Mouse (Mus musculus) liver (tissue): Measurements from ENCODE around the gene E2f3.

ENCODE experiments used
- DNase-seq: peaks from one replicate; pipeline ENCODE4 v3.0.0-alpha.2; 2020; ENCODE audit warnings: mixed read lengths

E2f3 gene

DNA sequence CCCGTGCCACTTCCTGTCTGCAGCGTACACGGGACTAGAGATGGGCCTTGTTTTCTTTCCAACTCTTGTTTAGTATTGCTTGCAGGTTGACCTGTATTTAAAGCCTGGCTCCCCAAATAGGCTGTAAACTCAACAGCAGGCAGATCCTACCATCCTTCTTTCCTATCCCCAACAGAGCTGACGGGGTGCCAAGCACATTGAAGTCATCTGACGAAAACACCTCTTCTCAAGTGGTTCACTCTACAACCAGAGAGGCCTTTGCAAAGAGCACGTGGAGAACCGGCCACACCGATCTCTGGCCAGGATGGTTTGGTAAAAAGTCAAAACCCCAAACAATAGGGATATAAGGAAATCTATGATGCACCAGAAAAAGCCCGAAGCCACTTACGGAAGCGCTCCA lies 8.5 kb downstream of the E2f3 start:
- DNase-seq, result no peak

DNA sequence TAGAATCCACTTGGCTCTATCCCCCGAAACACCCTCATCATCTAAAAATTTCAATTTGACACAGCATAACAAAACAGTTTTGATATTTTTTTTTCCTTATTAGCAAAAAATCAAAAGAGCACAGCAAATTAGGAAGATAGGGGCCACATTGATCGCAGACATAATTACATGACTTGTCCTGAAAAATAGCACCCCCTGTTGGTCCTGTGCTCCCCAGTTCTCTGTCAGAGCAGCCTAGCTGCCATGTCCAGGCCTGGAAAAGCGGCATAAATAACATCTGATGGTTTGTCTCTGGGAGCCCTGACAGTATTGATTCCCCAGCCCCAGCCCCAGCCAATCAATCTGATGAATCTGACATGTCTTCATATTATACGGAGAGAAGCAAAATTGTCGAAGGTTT lies 11.8 kb downstream of the E2f3 start:
- DNase-seq, result no peak

DNA sequence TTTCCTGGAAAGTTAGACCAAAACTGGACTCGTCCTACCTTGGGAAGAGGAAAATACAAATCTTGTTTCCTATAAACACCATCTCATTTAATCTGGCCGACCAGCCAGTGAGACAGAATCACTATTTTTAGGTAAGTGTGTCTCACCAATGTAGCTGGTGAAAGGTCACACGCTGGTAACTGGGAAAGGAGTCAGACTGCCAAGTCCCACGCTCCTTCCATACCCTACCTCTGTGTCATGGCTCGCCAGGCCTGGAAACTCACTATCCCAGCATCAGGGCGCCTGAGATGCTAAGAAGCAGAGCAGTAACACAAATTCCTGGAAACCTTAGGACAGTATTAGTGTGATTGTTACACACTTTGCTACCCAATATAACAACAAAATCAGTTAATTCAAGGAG lies 12.3 kb downstream of the E2f3 start:
- DNase-seq, result no peak

DNA sequence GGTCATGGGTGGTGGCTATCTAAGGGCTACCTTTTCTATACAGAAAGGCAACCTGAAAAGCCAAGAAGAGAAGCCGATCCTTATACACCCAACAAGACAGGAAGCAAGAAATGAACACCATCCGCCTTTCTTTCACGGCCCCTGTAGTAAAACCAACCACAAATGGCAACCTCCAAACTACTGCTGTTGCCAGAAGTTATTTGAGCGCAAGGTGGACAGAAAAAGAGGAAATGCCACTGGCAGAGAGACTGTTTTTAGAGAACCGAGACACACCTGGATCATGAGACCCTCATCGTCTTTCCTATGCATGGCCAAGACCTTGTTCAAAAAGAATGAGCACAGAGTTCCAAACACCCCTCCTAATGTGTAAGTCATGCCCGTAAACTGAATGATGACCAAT lies 15.5 kb downstream of the E2f3 start:
- DNase-seq, result no peak

DNA sequence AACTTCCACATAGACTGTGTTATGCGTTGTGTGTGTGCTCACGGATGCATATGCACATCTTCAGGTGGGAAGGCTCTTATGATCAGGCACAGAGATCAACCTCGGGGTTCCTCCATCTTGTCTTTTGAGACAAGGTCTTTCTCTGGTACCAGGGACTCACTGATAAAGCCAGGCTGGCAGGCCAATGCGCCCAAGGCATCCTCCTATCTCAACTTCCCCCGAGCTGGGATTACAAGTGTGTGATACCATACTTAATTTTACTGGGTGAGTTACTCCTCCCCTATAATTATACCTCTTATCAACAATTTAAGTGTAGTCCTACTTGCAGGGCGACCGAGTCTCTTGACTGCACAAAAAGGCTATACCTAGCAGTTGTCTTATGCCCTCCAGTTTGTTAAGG lies 17.2 kb downstream of the E2f3 start:
- peak; percentile 32 for DNase-seq

DNA sequence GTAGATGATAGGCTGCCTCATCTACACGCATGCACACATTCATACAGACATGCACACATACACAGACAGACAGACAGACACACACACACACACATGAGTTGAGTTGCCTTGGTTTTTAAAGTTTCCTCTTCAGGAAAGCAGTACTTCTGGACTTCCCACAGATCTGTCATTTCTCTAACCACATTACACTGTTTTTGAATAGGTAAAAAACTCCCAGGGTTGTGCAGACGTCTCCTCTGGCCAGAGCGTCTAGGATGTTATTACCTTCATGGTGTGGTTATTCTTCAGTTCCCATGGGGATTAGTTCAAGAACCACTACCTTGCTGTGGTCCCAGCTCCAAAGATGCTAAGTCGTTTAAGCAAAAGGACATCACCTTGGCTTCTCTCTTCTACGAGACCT lies 18.5 kb downstream of the E2f3 start:
- DNase-seq, result no peak

DNA sequence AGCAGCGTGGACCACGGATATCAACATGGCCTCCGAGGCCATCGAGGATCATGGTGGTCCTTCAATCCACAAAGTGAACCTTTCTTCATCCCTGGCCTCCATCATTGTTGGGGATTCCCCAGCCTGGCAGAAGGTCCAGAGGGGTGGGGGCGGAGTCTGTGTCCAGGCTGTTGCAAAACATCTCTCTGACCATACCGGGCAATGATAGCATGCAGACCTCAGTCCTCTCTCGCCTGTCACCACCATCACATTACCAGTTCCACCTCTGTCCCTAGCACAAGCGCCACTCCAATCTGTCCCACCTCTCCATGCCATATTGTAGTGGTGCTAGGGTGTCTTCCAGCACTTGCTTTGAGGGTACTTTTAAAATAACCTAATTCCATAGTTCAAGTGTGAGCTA lies 18.9 kb downstream of the E2f3 start:
- DNase-seq, result peak; percentile 19

DNA sequence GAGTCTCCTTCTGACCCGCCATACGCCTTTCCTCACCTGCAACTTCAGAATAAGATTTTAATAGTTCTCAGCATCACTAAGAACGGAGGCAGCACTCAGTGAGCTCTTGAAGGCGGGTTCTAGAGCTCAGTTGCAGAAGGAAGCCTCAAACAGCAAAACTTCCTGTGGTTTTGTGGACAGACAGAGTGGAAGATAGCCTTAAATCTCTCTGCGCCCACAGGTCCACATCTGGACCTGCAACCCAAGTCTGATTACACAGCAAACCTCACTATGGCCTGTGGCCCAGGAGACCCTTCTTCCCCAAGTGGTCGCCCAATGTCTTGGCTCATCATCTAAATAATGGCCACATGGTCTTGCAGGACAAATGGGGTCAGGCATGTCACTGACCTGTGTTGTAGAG lies 21.8 kb downstream of the E2f3 start:
- DNase-seq, result no peak

DNA sequence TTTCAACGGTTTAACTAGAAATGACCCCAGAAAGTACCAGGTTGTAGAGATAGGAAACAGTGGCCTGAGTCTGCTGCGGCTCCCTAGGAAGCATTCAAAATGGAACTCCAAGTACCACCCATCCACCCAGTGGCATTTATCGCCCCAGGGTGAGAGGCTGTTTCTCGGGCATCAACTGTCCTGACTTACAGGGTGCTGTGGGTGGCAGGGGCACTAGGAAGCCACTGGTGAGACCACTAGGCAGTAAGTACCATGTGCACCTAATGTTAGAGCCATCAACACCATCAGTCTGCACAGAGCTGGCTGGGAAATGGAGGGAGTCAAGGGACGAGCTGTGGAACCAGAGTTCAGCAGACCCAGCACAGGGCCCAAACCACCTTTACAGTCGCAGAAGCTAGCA lies 25.4 kb downstream of the E2f3 start:
- DNase-seq, result no peak

DNA sequence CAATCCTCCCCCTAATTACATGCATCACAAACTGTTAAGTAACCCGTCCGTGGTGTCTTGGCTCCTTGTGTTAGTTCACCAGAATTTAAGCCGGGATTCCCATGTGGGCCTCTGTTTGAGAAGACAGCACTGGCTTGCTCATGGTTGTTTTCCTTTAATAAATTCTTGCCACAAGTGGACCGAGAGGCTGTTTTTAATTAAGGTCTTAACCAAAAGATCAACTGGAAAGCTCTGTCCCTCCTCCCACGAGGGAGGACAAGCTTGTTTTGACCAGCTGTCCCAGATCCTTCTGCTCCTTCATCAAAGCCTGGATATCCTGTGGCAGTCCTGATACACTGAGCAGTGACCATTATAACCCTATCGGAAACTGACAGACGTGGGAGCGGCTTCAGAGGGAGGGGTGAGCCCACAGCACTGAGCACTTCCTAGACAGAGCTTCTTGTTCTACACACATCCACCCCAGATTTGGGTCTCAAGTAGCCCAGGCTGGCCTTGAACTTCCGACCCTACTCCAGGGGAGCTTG lies 28.1 kb downstream of the E2f3 start:
- DNase-seq, result peak; percentile 14

DNA sequence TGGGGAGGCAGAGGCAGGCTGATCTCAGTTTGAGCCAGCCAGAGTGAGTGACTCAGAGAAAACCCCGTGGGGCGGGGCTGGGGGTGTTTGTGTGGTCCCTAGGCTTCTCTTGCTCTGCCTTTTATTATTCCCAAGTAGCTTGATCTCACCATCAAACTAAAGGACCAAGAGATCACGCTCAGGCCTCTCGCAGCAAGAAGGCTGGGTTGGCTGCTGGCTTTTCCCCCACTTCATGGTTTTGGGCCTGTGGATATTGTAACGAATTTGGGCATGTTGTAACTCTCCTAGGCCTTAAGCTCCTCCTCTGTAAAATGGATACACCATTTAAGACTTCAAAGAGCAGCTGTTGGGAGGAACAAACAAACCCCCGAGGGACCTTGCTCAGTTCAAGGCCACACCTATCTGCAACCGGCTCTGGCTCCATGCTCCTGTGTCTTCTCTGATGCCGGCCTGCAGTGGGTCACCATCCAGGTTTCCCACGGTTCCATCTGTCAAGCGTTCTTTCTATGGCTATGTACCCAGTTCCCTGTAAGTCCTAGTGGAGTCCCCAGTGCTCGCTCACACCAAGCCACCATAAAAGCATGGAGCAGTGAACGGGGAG lies 28.9 kb downstream of the E2f3 start:
- DNase-seq, result no peak

DNA sequence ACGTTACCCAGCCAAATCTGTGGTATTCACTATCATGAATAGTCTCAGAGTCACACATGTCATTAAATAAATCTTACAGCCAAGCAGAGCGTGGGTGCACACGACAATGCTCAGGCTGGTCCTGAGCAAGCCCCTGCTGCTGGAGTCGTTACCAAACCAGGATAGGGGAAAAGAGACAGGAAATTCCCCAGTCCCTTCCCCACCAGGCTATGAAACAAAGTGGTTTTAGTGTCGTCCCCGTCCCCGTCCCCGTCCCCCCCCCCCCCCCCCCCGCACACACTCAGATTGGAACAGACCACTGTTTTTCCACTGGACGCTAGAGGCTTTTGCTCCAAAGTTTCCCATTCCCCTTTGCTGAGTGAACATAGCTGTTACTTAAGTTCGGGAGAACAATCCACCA lies 30.6 kb downstream of the E2f3 start:
- DNase-seq, result no peak

DNA sequence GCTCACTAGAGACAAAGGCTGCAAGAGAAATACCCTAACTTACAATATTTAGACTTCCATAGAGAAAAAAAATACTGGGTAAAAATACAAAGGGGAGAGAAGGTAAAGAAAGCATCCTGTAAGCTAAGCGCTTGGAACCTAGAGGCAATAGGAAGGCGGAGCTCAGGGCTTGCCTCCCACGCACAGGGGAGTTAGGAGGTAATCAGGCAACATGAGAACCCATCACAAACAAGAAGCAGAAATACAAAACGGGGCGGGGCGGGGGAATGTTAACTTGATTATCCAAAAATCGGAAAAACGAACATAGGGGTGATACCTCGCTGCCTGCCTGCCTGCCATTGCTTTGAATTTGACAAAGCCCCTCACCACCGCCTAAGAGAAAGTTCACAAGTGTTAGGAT lies 31.1 kb downstream of the E2f3 start:
- DNase-seq, result no peak

DNA sequence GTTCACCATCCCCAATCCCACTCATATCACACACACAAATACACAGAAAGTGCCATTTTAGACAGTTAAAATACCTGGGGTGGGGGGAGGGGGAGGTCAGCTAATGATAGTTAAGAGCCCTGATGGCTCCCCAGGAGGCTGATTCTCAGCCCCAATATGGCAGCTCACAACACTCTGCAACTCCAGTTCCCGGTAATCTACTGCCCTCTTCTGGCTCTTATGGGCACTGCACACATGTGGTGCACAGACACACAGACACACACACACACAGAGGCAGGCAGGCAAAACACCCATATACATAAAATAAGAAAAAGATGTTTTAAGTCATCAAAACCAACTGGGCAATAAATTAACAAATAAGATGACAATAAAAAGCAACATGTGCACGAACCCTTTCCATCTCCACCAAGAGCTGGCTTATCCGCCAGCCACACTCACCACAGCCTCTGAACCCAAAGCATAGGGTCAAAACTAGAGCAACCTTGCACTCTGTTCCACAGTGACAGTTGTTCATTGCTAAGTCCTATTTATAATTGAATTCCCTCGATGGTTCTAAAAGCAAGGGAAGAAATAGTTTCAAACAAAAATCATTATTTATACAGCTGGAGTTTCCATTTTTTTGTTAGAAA lies 32.3 kb downstream of the E2f3 start:
- DNase-seq, result no peak

DNA sequence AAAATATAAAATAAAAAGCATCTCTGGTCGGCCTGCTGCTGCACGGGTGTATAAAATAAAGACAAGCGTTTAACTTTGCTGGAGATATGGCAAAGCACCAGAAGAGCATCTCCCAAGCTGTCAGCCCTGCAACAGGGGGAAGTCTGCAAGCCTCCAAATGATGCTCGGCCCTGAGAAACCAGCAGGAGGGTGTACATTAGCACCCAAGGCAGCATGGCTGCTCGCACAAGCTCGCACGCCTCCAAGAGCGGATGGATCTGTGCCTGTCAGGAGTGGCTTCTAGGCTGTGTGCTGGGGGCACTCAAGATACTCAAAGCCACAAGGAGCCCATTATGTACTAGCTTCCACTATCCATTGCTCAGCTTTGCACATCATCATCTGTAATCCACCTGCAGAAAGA lies 39.8 kb downstream of the E2f3 start:
- no peak for DNase-seq

DNA sequence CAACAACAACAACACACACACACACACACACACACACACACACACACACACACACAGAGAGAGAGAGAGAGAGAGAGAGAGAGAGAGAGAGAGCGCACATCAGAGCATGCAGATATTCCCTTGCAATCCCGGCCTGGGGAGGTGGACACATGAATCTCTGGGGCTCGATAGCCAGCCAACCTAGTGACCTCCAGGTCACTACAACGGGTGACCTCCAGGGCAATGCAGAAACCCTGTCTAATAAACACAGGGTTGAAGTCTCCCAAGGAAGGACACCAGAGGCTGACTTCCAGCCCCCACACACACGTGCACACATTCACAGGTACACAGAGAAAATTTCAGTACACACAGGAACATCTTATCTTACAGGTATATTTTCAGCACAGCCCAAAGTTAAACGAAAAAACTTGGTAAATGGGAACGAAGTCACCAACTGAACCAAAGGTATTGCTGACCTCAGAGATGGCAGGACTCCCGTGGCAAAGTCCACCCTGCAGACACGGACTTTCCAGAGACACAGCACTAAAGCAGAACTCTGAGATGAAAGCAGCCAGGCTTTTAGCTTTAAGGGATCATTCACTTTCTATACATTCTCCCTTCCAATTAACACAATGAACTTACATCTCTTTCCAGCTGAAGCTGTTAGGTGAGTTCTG lies 40.8 kb downstream of the E2f3 start:
- DNase-seq, result no peak

DNA sequence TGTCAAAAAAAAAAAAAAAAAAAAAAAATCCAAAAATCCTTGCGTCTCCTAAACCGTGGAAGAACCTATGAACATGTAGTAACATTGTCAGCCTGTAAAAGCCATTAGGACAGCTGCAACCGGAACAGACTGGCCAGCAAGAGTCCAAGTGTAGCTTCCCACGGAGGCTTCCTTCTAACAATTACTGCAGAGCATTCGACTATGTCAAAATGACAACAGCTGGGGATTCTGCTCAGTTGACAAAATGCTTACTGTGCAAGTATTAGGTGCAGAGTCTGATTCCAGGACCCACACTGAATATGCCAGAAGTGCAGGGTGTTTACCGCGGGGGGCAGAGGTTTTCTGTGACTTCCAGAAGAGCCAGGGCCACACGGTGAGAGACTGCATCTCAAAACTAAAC lies 41.4 kb downstream of the E2f3 start:
- no peak for DNase-seq

DNA sequence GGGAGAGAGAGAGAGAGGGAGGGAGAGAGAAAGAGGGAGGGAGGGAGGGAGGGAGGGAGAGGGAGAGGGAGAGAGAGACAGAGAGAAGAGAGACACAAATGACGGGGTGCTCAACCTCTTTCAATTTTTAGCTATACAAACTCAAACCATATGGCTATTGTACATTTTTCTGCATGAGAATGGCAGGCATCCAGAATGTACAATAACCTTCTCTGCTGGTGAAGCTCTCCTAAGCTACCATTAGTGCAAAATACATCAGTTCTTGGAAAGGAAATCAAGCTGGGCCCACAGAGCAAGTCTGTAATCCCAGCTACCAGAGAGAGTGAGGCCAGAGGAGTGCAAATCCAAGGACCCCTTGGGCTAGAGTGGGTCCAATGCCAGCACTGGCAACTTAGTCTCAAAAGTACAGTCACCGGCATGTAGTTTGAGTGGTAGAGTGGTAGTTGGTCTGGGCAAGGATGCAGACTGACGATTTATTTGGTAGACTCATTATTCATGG lies 42.3 kb downstream of the E2f3 start:
- no peak for DNase-seq

DNA sequence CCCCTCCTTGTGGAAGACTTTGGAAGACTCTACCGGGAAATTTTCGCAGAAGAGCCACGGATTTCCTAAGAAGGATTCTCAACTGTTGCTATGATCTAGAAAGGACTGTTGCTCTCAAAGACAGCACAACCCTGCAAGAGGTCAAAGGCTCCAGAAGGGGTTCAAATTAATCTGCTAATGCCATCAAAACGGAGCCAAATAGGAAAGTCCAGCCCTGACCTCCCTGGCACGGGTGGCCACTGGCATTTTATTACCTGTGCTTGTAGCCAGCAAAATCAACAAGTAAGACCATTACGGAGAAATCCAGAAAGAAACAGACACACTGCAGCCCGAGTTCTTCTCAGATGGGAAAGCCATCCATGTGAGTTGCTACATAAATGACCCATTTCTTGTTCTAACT lies 45.8 kb downstream of the E2f3 start:
- DNase-seq, result no peak

DNA sequence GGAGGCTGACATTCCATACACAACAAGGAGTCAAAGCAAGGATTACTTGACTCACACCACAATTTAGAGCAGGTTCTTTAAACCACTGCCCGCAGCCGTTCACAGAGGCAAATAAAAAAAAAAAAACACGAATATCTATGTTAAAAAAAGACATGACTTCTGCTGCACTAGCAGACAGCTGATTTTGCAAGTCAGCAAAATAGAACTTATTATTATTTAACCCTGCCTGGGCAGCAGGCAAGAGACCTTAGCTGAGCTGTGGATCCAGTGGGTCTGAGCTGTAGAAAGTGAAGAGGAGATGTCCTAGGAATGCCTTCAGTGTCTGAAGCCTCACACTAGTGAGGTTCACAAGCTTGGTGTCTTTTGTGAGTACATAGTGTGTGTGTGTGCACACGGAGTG lies 46.5 kb downstream of the E2f3 start:
- DNase-seq, result no peak

DNA sequence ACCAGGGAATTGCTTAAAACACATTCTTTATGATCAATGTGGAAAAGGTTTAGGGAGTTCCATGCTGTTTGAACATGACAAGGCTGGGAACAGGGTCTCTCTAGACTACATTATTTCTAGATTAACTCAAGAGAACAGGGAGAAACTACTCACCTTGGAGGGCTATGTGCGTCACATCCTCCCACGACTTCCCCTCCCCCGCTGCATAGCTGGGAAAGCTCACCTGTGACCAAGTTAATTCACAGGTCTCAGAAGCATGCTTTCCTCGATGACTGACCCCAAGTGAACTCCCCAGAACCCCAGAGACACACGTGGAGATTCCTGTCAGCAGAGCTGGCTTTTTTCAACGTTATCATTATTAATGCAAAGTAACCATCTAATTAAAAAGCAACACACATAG lies 47.1 kb downstream of the E2f3 start:
- no peak for DNase-seq

DNA sequence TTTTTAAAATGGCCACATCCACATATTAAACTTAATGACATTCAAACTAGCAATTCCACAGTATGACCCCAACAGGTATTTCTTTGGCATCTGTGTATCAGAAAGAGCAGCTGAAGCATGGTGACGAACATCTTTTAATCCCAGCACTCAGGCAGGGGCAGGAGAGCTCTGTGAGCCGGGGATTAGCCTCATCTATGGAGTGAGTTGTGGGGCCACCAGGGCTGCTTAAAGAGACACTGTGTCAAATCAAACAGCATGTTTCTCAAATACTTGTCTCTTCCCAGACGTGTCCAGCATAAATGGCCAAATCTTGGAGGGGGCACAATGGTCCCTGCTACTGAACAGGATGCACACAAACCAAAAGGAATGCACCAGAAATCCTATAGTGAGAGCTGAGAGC lies 59.7 kb downstream of the E2f3 start:
- no peak for DNase-seq

DNA sequence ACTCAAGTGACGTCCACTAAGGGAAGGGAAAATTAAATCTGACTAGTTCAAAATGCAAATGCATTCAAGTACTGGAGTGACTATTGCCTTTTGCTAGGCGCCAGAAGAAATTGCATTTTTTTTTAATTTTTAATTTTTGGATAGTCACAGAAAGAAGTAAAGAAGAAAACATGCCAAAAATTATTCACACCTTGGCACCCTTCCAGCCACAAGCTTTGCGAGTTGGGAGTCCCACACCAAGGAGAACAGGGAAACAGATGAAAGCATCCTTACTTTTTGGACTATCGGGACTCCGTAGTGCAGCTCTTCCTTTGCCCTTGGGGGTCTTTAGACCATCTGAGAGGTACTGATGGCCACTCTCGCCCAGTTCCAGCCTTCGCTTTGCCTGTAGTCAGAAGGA lies 66.0 kb downstream of the E2f3 start:
- DNase-seq, result no peak

DNA sequence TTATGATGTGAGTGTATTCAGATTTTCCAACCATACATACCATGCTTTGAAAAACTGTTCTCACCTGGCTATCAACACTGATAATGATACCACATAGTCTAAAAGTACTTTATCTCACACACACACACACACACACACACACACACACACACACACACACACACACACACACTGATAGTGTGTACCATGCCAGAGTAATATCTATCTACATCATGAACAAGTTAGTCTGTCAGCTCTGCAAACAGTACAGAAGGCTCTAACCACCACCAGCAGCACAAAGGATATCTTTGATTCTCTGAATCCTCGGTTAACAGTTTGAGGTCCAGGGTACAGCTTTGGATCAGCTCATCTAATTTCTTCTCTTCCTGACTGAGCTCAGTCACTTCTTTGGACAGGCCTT lies 69.3 kb downstream of the E2f3 start:
- DNase-seq, result no peak
